Mouse (Mus musculus) hindbrain, embryonic 10.5 days (tissue): ENCODE results near the gene Efcab9. TPM values are rescaled to one million over a fixed set of nuclear protein-coding genes. Genes with fewer than 3 reads are reported as not detected.

Experiments
- polyA plus RNA-seq: library from polyadenylated mRNA; unstranded; fragments of >200 nt; fragmentation: Nextera tagmentation; extraction: Ambion mirVana; gene quantifications from 2 replicates; pipeline ENCODE4 v1.2.1, GENCODE M21; 2016

Gene Efcab9
- polyA plus RNA-seq, 1 experiment from 2014 or later = not detected

Other genes with a start within 250 kb of the Efcab9 start
- gene Hba-a1, start 248.6 kb downstream of the Efcab9 start, polyA plus RNA-seq = 2,485 and 2,589 TPM in 2 replicates
- gene Hbq1b, start 245.1 kb downstream of the Efcab9 start, polyA plus RNA-seq = 6.2 and 6.4 TPM in 2 replicates
- gene Hba-a2, start 235.6 kb downstream of the Efcab9 start, polyA plus RNA-seq = 4,383 and 4,938 TPM in 2 replicates
- not detected in 2 replicates for gene Hbq1a, start 232.0 kb downstream of the Efcab9 start, polyA plus RNA-seq
- 29.7 and 30.8 TPM in 2 replicates for gene Sh3pxd2b, start 184.3 kb downstream of the Efcab9 start, polyA plus RNA-seq
- gene Ubtd2, start 76.7 kb downstream of the Efcab9 start, polyA plus RNA-seq = 55.6 and 66.4 TPM in 2 replicates
- gene Stk10, start 1.2 kb upstream of the Efcab9 start, polyA plus RNA-seq = 3.0 TPM in 2 replicates
- gene Fbxw11, start 110.6 kb upstream of the Efcab9 start, polyA plus RNA-seq = 89.8 and 94.9 TPM in 2 replicates